Mouse (Mus musculus): ENCODE results near the gene Zic2.

DNA sequence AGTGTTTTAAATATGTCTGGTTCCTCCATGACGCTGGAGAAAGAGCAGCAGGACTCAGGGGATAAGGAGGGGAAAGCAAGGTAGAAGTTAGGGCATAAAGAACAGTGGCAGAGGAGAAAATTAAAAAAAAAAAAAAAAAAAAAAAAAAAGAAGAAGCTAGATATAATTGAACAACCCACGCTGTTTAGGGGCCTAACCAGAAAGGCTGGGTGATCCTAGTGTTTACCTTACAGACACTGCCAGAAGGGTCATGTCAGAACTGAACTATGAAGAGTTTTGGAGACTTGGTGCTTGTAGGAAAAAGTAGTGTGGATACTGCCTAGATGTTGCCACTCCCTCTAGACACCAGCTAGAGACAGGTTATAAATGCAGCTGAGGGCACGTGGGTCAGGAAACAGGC, 13.7 kb upstream of the Zic2 start:
- TF ChIP-seq CHD2 (IDR thresholded peaks at IDR 0.05; ENCODE audit: low read length), result no peak
- no peak for TF ChIP-seq MEF2A (IDR thresholded peaks at IDR 0.05; ENCODE audit: borderline replicate concordance, low read depth, low read length)
- no peak for TF ChIP-seq EP300 (IDR thresholded peaks at IDR 0.05; ENCODE audit: low read length)
- TF ChIP-seq CTCF (conservative IDR thresholded peaks at IDR 0.05 in 1 of 2, IDR thresholded peaks at IDR 0.05 in 1 of 2; ENCODE audit: low read depth in 2 of 2, low read length in 2 of 2), result no peak
- TF ChIP-seq USF1 (IDR thresholded peaks at IDR 0.05; ENCODE audit: low read depth, low read length), result no peak
- no peak for TF ChIP-seq MYC (IDR thresholded peaks at IDR 0.05; ENCODE audit: low read depth, low read length)
- TF ChIP-seq ZC3H11A (IDR thresholded peaks at IDR 0.05; ENCODE audit: low read depth, low read length), result no peak
- no peak for TF ChIP-seq MXI1 (IDR thresholded peaks at IDR 0.05; ENCODE audit: low read depth, low read length)
- TF ChIP-seq POLR2A (IDR thresholded peaks at IDR 0.05; ENCODE audit: low read depth, low read length), result no peak
- no peak for TF ChIP-seq E2F4 (IDR thresholded peaks at IDR 0.05; ENCODE audit: insufficient replicate concordance, low read depth, low read length)
- TF ChIP-seq MAFK (IDR thresholded peaks at IDR 0.05; ENCODE audit: insufficient replicate concordance, low read length), result no peak
